ENCODE assay signal across 31 mouse cellular contexts in genomic region chr3:86011833-86012232, GRCm38 (mm10). TPM values are rescaled to one million over a fixed set of nuclear protein-coding genes. Genes with fewer than 3 reads are reported as not detected.
DNase-seq lines count a peak whose midpoint lies in the region; ATAC-seq and TF ChIP-seq lines count a peak whose summit lies in the region.
"Had no signal": no experiment of that assay in that cellular context is flagged by ENCODE, and none has a peak within 500 bp of the region (broad histone marks: within the 10 kb centered on the region; RNA-seq: fewer than 3 reads in every experiment).

No protein-coding gene starts in this region.

- no peaks in the 10 kb centered on the region for H3K27me3 ChIP-seq in kidney, embryonic 14.5 days (ENCODE audit: control insufficient read depth, insufficient read depth, low read length)
- H3K27me3 ChIP-seq: hindbrain, embryonic 13.5 days; midbrain, embryonic 12.5 days; neural tube, embryonic 15.5 days had no signal

- no peak overlapping the region for H3K9ac ChIP-seq in kidney, embryonic 14.5 days (ENCODE audit: low read depth, low read length)
- no peak overlapping the region; the same call in 1 of the 2 replicates for H3K9ac ChIP-seq in ES-E14 (ENCODE audit: insufficient read depth, low read depth, low read length, poor library complexity, severe bottlenecking)
- H3K9ac ChIP-seq: forebrain, postnatal 0 days; hindbrain, embryonic 13.5 days; midbrain, embryonic 12.5 days; neural tube, embryonic 15.5 days had no signal

- H3K36me3 ChIP-seq in kidney, embryonic 14.5 days (ENCODE audit: control insufficient read depth, insufficient read depth, low read length), result no peaks in the 10 kb centered on the region
- H3K36me3 ChIP-seq in ES-E14 (ENCODE audit: control insufficient read depth, insufficient read depth, low read length, poor library complexity, severe bottlenecking), result peaks cover 4% of the 10 kb centered on the region; the same call in 1 of the 2 replicates
- H3K36me3 ChIP-seq: hindbrain, embryonic 13.5 days; midbrain, embryonic 12.5 days had no signal

- H3K4me2 ChIP-seq in kidney, embryonic 14.5 days (replicated peaks; ENCODE audit: low read depth, low read length), result no peak overlapping the region
- H3K4me2 ChIP-seq: hindbrain, embryonic 13.5 days; midbrain, embryonic 12.5 days; neural tube, embryonic 15.5 days had no signal

- no peak overlapping the region for H3K4me3 ChIP-seq in kidney, embryonic 14.5 days (ENCODE audit: low read length)
- H3K4me3 ChIP-seq in ES-E14 (ENCODE audit: insufficient read depth in 1 of 2, low read depth in 1 of 2, low read length in 2 of 2, poor library complexity in 1 of 2, severe bottlenecking in 1 of 2), result peak overlapping the region in 1 of 2 experiments; percentile 49; a peak in 1 of 4 replicates
- H3K4me3 ChIP-seq: embryonic facial prominence, embryonic 10.5 days; forebrain, embryonic 10.5 days; hindbrain, embryonic 13.5 days; layer of hippocampus, adult 2 months; midbrain, embryonic 12.5 days; neural tube, embryonic 15.5 days had no signal

- intact Hi-C loops in heart, postnatal 36 days (cut with DNase I), result no loop called here

- no peaks in the 10 kb centered on the region for H3K9me3 ChIP-seq in kidney, embryonic 14.5 days (ENCODE audit: control insufficient read depth, low read length)
- no peaks in the 10 kb centered on the region for H3K9me3 ChIP-seq in ES-E14 (ENCODE audit: control insufficient read depth, insufficient read depth, low read depth, low read length)
- H3K9me3 ChIP-seq: forebrain, embryonic 10.5 days; hindbrain, embryonic 13.5 days; midbrain, embryonic 12.5 days; neural tube, embryonic 15.5 days had no signal

- no peak overlapping the region for H3K27ac ChIP-seq in kidney, embryonic 14.5 days (ENCODE audit: low read depth, low read length)
- H3K27ac ChIP-seq in ES-E14 (ENCODE audit: insufficient read depth, low read depth, low read length, poor library complexity, severe bottlenecking), result peak overlapping the region; percentile 89
- H3K27ac ChIP-seq: forebrain, embryonic 10.5 days; hindbrain, embryonic 13.5 days; layer of hippocampus, adult 2 months; midbrain, embryonic 12.5 days; neural tube, embryonic 15.5 days had no signal

- DNase-seq in kidney, adult 11 months, result peak; percentile 25
- DNase-seq in ES-E14 (ENCODE audit: low read depth, low spot score), result no peak
- peak; percentile 65 for DNase-seq in kidney, adult 9 months
- peak; percentile 64 to 65 for DNase-seq in kidney, postnatal 36 days
- DNase-seq in layer of hippocampus, adult 8-10 months (ENCODE audit: low spot score in 2 of 2), result no peak
- no peak for DNase-seq in heart, postnatal 36 days
- no peak for DNase-seq in frontal cortex, postnatal 10 days (ENCODE audit: low spot score in 2 of 2)
- DNase-seq: adrenal gland, postnatal 10 days; cerebellum, adult 8-10 months; forebrain, postnatal 0 days; gastrocnemius, postnatal 36 days; layer of hippocampus, postnatal 36 days; right cerebral cortex, adult 18-20 months; thymus, adult 2 months had no signal

- ATAC-seq in kidney, embryonic 14.5 days (ENCODE audit: low FRiP score, low TSS enrichment), result no peak
- ATAC-seq: CD4-positive, CD25-positive, alpha-beta regulatory T cell, adult 4 months; forebrain, postnatal 0 days had no signal

- peaks cover 3% of the 10 kb centered on the region; the same call in 1 of the 2 replicates for H3K4me1 ChIP-seq in kidney, embryonic 14.5 days (ENCODE audit: control insufficient read depth, insufficient read depth, low read length)
- peaks cover 12 to 13% of the 10 kb centered on the region in 2 experiments for H3K4me1 ChIP-seq in ES-E14 (ENCODE audit: control insufficient read depth in 2 of 2, insufficient read depth in 2 of 2, low read length in 2 of 2, poor library complexity in 1 of 2)
- H3K4me1 ChIP-seq: hindbrain, embryonic 13.5 days; midbrain, embryonic 12.5 days; neural tube, embryonic 15.5 days had no signal

- in situ Hi-C loops in ES-E14 (cut with MboI; ENCODE audit: low sequenced_read_pairs in 2 of 2, unreplicated experiment in 2 of 2), result no loop called here

- 62% methylated on average over 3 of the region's 3 CpGs for WGBS in kidney, embryonic 14.5 days

TF ChIP-seq in ES-E14, 5 proteins besides CTCF, POLR2A, EP300 and RAD21:
- no peak for TF ChIP-seq ZC3H11A (IDR thresholded peaks at IDR 0.05; ENCODE audit: borderline replicate concordance, low read depth, low read length)
- no peak for TF ChIP-seq CHD2 (IDR thresholded peaks at IDR 0.05; ENCODE audit: low read depth, low read length)
- TF ChIP-seq HCFC1 (IDR thresholded peaks at IDR 0.05; ENCODE audit: borderline replicate concordance, insufficient read depth, low read length), result no peak
- TF ChIP-seq MAFK (IDR thresholded peaks at IDR 0.05; ENCODE audit: insufficient read depth, low read depth, low read length), result no peak
- no peak for TF ChIP-seq ZNF384 (IDR thresholded peaks at IDR 0.05; ENCODE audit: low read depth, low read length)

RNA-seq across cellular contexts. Expression of gene Prss48, which starts 9.5 kb away (rescaled TPM):
- polyA plus RNA-seq in kidney, embryonic 14.5 days (2014; fragmentation: Nextera tagmentation; extraction: Ambion mirVana), result 0.21 TPM in 1 of 2 replicates, not detected in the other
- total RNA-seq in ES-E14 (2012; rRNA removed), result 0.36 and 1.1 TPM in 2 replicates
- total RNA-seq in layer of hippocampus, adult 8-10 months (2022), result not detected
- not detected for total RNA-seq in heart, postnatal 36 days (2021)
- total RNA-seq: adrenal gland, postnatal 10 days; common myeloid progenitor, adult 5-6 weeks; forebrain, postnatal 0 days; gastrocnemius, postnatal 36 days; heart, adult 8-10 months; heart, postnatal 25 days; layer of hippocampus, adult 2 months; layer of hippocampus, postnatal 36 days; left cerebral cortex, postnatal 10 days; liver, adult 2 months; megakaryocyte, adult 5-6 weeks; MEL had no signal
- polyA plus RNA-seq: CD4-positive, CD25-positive, alpha-beta regulatory T cell, adult 4 months; forebrain, embryonic 10.5 days; forebrain, postnatal 0 days; hindbrain, embryonic 13.5 days; liver, adult 2 months; liver, embryonic 16.5 days; midbrain, embryonic 12.5 days; neural tube, embryonic 15.5 days; stomach, embryonic 16.5 days; thymus, adult 2 months had no signal

RNA-seq across cellular contexts. Expression of gene Sh3d19, which starts 40.9 kb away (rescaled TPM):
- 27.7 and 39.9 TPM in 2 replicates for polyA plus RNA-seq in kidney, embryonic 14.5 days (2014; fragmentation: Nextera tagmentation; extraction: Ambion mirVana)
- total RNA-seq in ES-E14 (2012; rRNA removed), result 13.2 and 22.3 TPM in 2 replicates
- 10 to 100 TPM; 16.0 to 27.2 (median 19.6) TPM for total RNA-seq in layer of hippocampus, adult 8-10 months (2022)
- total RNA-seq in heart, postnatal 36 days (2021), result 10 to 100 TPM; 23.0 to 32.4 TPM

Comparison
In these comparisons a context has a peak if more than half of its experiments do, and no peak if none do; other contexts are left out.
1. DNase-seq: peak in kidney, adult 11 months (single experiment), kidney, adult 9 months (single experiment) and kidney, postnatal 36 days (2 of 2); none in ES-E14 (single experiment), layer of hippocampus, adult 8-10 months (0 of 2), heart, postnatal 36 days (0 of 2) and frontal cortex, postnatal 10 days (0 of 2).